Mouse (Mus musculus) CH12.LX (cell line): ENCODE data around the gene Sipa1l2. TPM values are rescaled to one million over a fixed set of nuclear protein-coding genes. Genes with fewer than 3 reads are reported as not detected.

Experiments used
- DNase-seq: peaks from one replicate; pipeline ENCODE4 v3.0.0-alpha.2; 2013; ENCODE audit errors: extremely low read depth
- H3K27ac ChIP-seq: 2 replicates; pipeline ENCODE4 v1.5.1; 2012; ENCODE audit warnings: low read depth, mild to moderate bottlenecking, control low read depth, moderate library complexity; ENCODE audit not compliant: insufficient read depth
- H3K27me3 ChIP-seq: replicated peaks from 2 replicates; pipeline ENCODE3; 2012; ENCODE audit warnings: inconsistent platforms
- H3K36me3 ChIP-seq, 2 experiments: replicated peaks in 1 of 2; 2 replicates each; pipeline versions ENCODE3 to v1.6.1; 2012; ENCODE audit warnings: inconsistent platforms in 1 of 2, low read length in 1 of 2, mild to moderate bottlenecking in 1 of 2, mixed read lengths in 1 of 2, moderate library complexity in 1 of 2; ENCODE audit not compliant: control insufficient read depth in 1 of 2, insufficient read depth in 1 of 2
- H3K4me1 ChIP-seq, 2 experiments: 2 replicates each; pipeline ENCODE4 v1.6.1; 2012; ENCODE audit warnings: inconsistent platforms in 1 of 2, moderate library complexity in 1 of 2; ENCODE audit not compliant: insufficient read depth in 2 of 2, control insufficient read depth in 1 of 2
- H3K4me2 ChIP-seq: 2 replicates; pipeline ENCODE4 v1.6.1; 2012; ENCODE audit warnings: low read depth, mild to moderate bottlenecking, control low read depth; ENCODE audit not compliant: poor library complexity, insufficient read depth, severe bottlenecking
- H3K4me3 ChIP-seq, 3 experiments: fragments of 150-350 bp in 1 of 3; sonication (generic) in 1 of 3; replicated peaks in 1 of 3; 2 replicates each; pipeline versions ENCODE3 to v1.5.1; 2011 to 2012; ENCODE audit warnings: low read depth in 2 of 3, low read length in 2 of 3, mild to moderate bottlenecking in 2 of 3, moderate library complexity in 2 of 3, control low read depth in 1 of 3, improper control_type of control experiment in 1 of 3, inconsistent platforms in 1 of 3, mixed read lengths in 1 of 3; ENCODE audit not compliant: poor library complexity in 1 of 3
- H3K79me2 ChIP-seq: replicated peaks from 2 replicates; pipeline ENCODE4 v1.6.1; 2012; ENCODE audit warnings: mild to moderate bottlenecking, moderate library complexity; ENCODE audit not compliant: control insufficient read depth, poor library complexity, insufficient read depth, severe bottlenecking; ENCODE audit errors: extremely low read depth
- H3K9ac ChIP-seq: 2 replicates; pipeline ENCODE4 v1.6.1; 2012; ENCODE audit warnings: low read depth, mild to moderate bottlenecking, control low read depth, moderate library complexity; ENCODE audit not compliant: insufficient read depth
- H3K9me3 ChIP-seq: replicated peaks from 2 replicates; pipeline ENCODE3; 2012; ENCODE audit warnings: low read length, inconsistent platforms, mixed read lengths
- BHLHE40 ChIP-seq: IDR thresholded peaks from 2 replicates; pipeline ENCODE4 v1.6.1; 2011; ENCODE audit warnings: mild to moderate bottlenecking, low read depth, low read length, improper control_type of control experiment
- ELF1 ChIP-seq: IDR thresholded peaks from 2 replicates; pipeline ENCODE4 v1.6.1; 2014; ENCODE audit warnings: low read depth, mild to moderate bottlenecking, inconsistent platforms, low read length, improper control_type of control experiment
- HCFC1 ChIP-seq: IDR thresholded peaks from 2 replicates; pipeline ENCODE4 v1.6.1; 2012; ENCODE audit warnings: low read depth, mild to moderate bottlenecking, inconsistent platforms, low read length, improper control_type of control experiment
- IRF4 ChIP-seq: IDR thresholded peaks from 2 replicates; pipeline ENCODE4 v1.6.1; 2014; ENCODE audit warnings: low read depth, mild to moderate bottlenecking, inconsistent platforms, low read length, improper control_type of control experiment
- JUND ChIP-seq: conservative IDR thresholded peaks from 2 replicates; pipeline ENCODE4 v1.6.1; 2011; ENCODE audit warnings: low read depth, low read length, improper control_type of control experiment
- MAFK ChIP-seq: IDR thresholded peaks from 2 replicates; pipeline ENCODE4 v1.6.1; 2011; ENCODE audit warnings: low read length, improper control_type of control experiment; ENCODE audit not compliant: insufficient replicate concordance
- MXI1 ChIP-seq: IDR thresholded peaks from 2 replicates; pipeline ENCODE4 v1.6.1; 2011; ENCODE audit warnings: mild to moderate bottlenecking, low read depth, low read length, improper control_type of control experiment
- MYC ChIP-seq: IDR thresholded peaks from 2 replicates; pipeline ENCODE4 v1.6.1; 2011; ENCODE audit warnings: low read depth, mild to moderate bottlenecking, improper control_type of control experiment, low read length
- NELFE ChIP-seq: IDR thresholded peaks from 2 replicates; pipeline ENCODE4 v1.6.1; 2011; ENCODE audit warnings: low read depth, low read length, improper control_type of control experiment
- NRF1 ChIP-seq: IDR thresholded peaks from 2 replicates; pipeline ENCODE4 v1.6.1; 2014; ENCODE audit warnings: low read depth, mild to moderate bottlenecking, inconsistent platforms, low read length, improper control_type of control experiment, moderate library complexity
- POLR2A ChIP-seq: IDR thresholded peaks from 2 replicates; pipeline ENCODE4 v1.6.1; 2011; ENCODE audit warnings: low read depth, mild to moderate bottlenecking, improper control_type of control experiment, low read length
- POLR2AphosphoS2 ChIP-seq: IDR thresholded peaks from 2 replicates; pipeline ENCODE4 v1.6.1; 2011; ENCODE audit warnings: low read depth, low read length, improper control_type of control experiment
- RCOR1 ChIP-seq: conservative IDR thresholded peaks from 2 replicates; pipeline ENCODE4 v1.6.1; 2012; ENCODE audit warnings: low read depth, mild to moderate bottlenecking, inconsistent platforms, low read length, improper control_type of control experiment
- SIN3A ChIP-seq: IDR thresholded peaks from 2 replicates; pipeline ENCODE4 v1.6.1; 2012; ENCODE audit warnings: low read length, improper control_type of control experiment, inconsistent platforms
- SMC3 ChIP-seq: IDR thresholded peaks from 2 replicates; pipeline ENCODE4 v1.6.1; 2011; ENCODE audit warnings: low read depth, low read length, improper control_type of control experiment
- UBTF ChIP-seq: IDR thresholded peaks from 2 replicates; pipeline ENCODE4 v1.6.1; 2012; ENCODE audit warnings: low read depth, mild to moderate bottlenecking, inconsistent platforms, low read length, improper control_type of control experiment, moderate library complexity
- USF1 ChIP-seq: IDR thresholded peaks from 2 replicates; pipeline ENCODE4 v1.6.1; 2014; ENCODE audit warnings: low read depth, mild to moderate bottlenecking, inconsistent platforms, low read length, improper control_type of control experiment
- ZMIZ1 ChIP-seq: IDR thresholded peaks from 2 replicates; pipeline ENCODE4 v1.6.1; 2012; ENCODE audit warnings: low read depth, mild to moderate bottlenecking, inconsistent platforms, low read length, improper control_type of control experiment
- ZNF384 ChIP-seq: IDR thresholded peaks from 2 replicates; pipeline ENCODE4 v1.6.1; 2012; ENCODE audit warnings: low read depth, low read length, improper control_type of control experiment, inconsistent platforms
- dilution Hi-C: fragments of 300-500 bp; cut with MboI; formaldehyde crosslinking; loops from 2 replicates; pipeline ENCODE4 v1.14.3; 2020; ENCODE audit warnings: low sequenced_read_pairs; ENCODE audit not compliant: extremely low pct_unique_long_range_greater_than_20kb, extremely low pct_ligation_motif_present
- in situ Hi-C: fragments of 300-500 bp; cut with MboI; formaldehyde crosslinking; loops from 3 replicates; pipeline ENCODE4 v1.14.3; 2019; ENCODE audit warnings: low sequenced_read_pairs, low pct_ligation_motif_present, low pct_unique_long_range_greater_than_20kb, mixed read lengths
- polyA plus RNA-seq: library from polyadenylated mRNA; unstranded; fragments of >175 nt; gene quantifications from 2 replicates; pipeline ENCODE4 v1.2.1, GENCODE M21; 2012; ENCODE audit warnings: low read depth; ENCODE audit not compliant: insufficient read length
- total RNA-seq, 2 experiments: library from RNA; depleted of rRNA; stranded (reverse); fragments of 300-350 nt in 1 of 2; fragments of >200 nt in 1 of 2; gene quantifications; 2 replicates each; pipeline ENCODE4 v1.2.3; 2012 to 2014

Gene Sipa1l2
- total and polyA plus RNA-seq, 3 experiments, result 2.0 to 5.6 (median 2.7) TPM

- TF ChIP-seq POLR2A (no peak), MYC (no peak), ELF1 (no peak), NRF1 (no peak), USF1 (no peak), MAFK (no peak), UBTF (0 out of 2 replicates have a peak, but pooled peaks have one; percentile 53)
Measured at GRCm38 (mm10) chr8:125568851-125569532, 616 bp downstream of the Sipa1l2 start (continued).

GRCm38 (mm10) chr8:125568421-125568850 lies 1.2 kb downstream of the Sipa1l2 start:
- no peaks in the 10 kb centered on the region for H3K36me3 ChIP-seq
- in situ Hi-C loops, result loop anchor here (10.0 to 25.0 kb wide), 3 partner anchors 231 to 494 kb away; no protein-coding TSS in a partner anchor
- H3K9me3 ChIP-seq, result peaks cover 6% of the 10 kb centered on the region
- H3K27me3 ChIP-seq, result peaks cover 10% of the 10 kb centered on the region
- peaks cover 0 to 28% of the 10 kb centered on the region in 2 experiments; a peak in 3 of 4 replicates for H3K4me1 ChIP-seq
- H3K9ac ChIP-seq, result peak overlapping the region; percentile 78
- peak overlapping the region; percentile 49; the same call in 1 of the 2 replicates for H3K27ac ChIP-seq
- dilution Hi-C loops, result no loop called here
- DNase-seq, result peak; percentile 74
- H3K4me3 ChIP-seq, result peak overlapping the region; percentile 61 to 88 (median 68)
- peak overlapping the region; percentile 92 for H3K4me2 ChIP-seq
- peaks cover 6% of the 10 kb centered on the region; the same call in 1 of the 2 replicates for H3K79me2 ChIP-seq
- TF ChIP-seq NELFE (no peak), HCFC1 (no peak), MXI1 (peak; percentile 64; the same call in 1 of the 2 replicates), NRF1 (no peak), ZNF384 (no peak), RCOR1 (no peak), JUND (no peak; the same call in 1 of the 2 replicates), SIN3A (peak; percentile 12; the same call in 1 of the 2 replicates), IRF4 (peak; percentile 47; the same call in 1 of the 2 replicates), ZMIZ1 (no peak), BHLHE40 (peak; percentile 57), UBTF (no peak; the same call in 1 of the 2 replicates), POLR2AphosphoS2 (no peak), SMC3 (no peak), MYC (no peak)
- TF ChIP-seq, all 38 proteins: peak for 4
